Mouse (Mus musculus): ENCODE data around the gene Strn. TPM values are rescaled to one million over a fixed set of nuclear protein-coding genes. Genes with fewer than 3 reads are reported as not detected.

Gene Strn
- total and polyA plus RNA-seq, 2 experiments from 2014 or later: 4.4 to 22.2 TPM

DNA sequence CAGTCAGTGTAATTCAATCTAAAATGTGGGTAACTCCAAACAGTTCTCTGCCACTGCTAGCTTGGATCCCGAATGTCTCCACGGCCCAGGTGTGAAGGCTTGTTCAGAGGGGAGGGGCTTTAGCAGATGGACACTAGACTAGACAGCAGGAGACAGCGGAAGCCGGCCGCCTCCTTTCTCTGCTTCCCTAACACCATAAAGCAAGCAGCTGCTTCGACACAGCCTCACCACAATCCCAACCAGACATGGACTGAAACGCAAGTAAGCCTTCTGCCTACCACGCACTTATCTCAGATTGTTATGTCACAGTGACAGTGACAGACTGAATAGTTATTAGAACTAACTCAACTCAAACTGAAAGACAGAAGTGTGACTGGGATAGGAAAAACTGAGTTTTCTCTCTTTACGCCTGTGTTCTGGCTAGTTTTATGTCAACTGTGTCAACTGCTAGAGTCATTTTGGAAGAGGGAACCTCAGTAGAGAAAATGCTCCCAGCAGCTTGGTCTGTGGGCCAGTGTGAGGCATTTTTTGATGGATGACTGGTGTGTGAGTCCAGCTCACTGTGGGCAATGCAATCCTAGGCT lies 71.9 kb downstream of the Strn start:
- no peaks in the 10 kb centered on the region for H3K9me3 ChIP-seq (ENCODE audit: low read length)
- H3K36me3 ChIP-seq (ENCODE audit: insufficient read depth, low read length): peaks cover 30% of the 10 kb centered on the region; the same call in 1 of the 2 replicates
- TF ChIP-seq CTCF (IDR thresholded peaks at IDR 0.05; ENCODE audit: low read depth): no peak
- H3K27ac ChIP-seq: no peak overlapping the region
- H3K4me1 ChIP-seq (ENCODE audit: insufficient read depth, low read length): no peaks in the 10 kb centered on the region
- no peak overlapping the region for H3K4me2 ChIP-seq (ENCODE audit: low read depth, low read length)
- no peak overlapping the region for H3K9ac ChIP-seq (replicated peaks; ENCODE audit: low read length)
- WGBS: 80% methylated on average over 9 of the region's 9 CpGs
- ATAC-seq: no peak
- H3K27me3 ChIP-seq (ENCODE audit: insufficient read depth, low read length): no peaks in the 10 kb centered on the region
- no peak for DNase-seq (ENCODE audit: low spot score)
- H3K4me3 ChIP-seq (ENCODE audit: low read length): no peak overlapping the region

GRCm38 (mm10) chr17:78654841-78655240 lies 82.2 kb downstream of the Strn start:
- Histone ChIP-seq H3K36me3 (ENCODE audit: insufficient read depth, low read length) (peaks cover 35% of the 10 kb centered on the region), H3K4me3 (ENCODE audit: low read length) (no peak overlapping the region), H3K9ac (replicated peaks; ENCODE audit: low read length) (no peak overlapping the region), H3K9me3 (ENCODE audit: low read length) (no peaks in the 10 kb centered on the region), H3K4me1 (ENCODE audit: insufficient read depth, low read length) (no peaks in the 10 kb centered on the region), H3K27ac (no peak overlapping the region), H3K27me3 (ENCODE audit: insufficient read depth, low read length) (no peaks in the 10 kb centered on the region), H3K4me2 (ENCODE audit: low read depth, low read length) (no peak overlapping the region)
- WGBS: 80% methylated on average over 10 of the region's 10 CpGs
- no peak for DNase-seq (ENCODE audit: low spot score)
- no peak for TF ChIP-seq CTCF (IDR thresholded peaks at IDR 0.05; ENCODE audit: low read depth)
- no peak for ATAC-seq

DNA sequence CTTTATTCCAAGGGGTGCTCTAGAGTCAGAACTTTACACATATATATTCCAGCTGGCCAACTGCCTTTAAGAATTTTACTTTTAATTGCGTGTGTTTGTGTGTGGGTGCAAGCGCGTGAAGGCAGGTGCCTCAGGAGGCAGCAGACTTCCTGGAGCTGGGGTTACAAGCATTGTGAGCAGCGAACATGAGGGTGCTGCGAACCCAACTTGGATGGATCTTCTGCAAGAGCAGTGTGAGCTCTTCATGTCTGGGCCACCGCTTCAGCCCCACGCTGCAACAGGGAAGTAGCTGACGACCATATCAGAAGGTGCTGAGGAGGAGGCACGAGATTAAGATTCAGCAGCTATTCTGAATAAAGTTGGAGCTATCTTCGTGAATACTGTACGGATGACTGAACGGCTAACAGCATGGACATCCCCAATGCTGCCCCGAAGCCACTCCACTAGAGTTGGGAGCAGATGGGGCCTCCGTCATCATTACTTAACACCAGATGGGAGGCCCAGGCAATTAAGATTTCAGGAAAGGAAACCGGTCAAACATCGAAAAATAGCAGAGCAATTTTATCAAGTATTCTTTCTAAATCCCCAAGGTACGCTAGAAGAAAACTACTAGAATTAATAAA lies 93.0 kb downstream of the Strn start:
- Histone ChIP-seq H3K9me3 (ENCODE audit: low read length) (no peaks in the 10 kb centered on the region), H3K4me3 (ENCODE audit: low read length) (no peak overlapping the region), H3K9ac (replicated peaks; ENCODE audit: low read length) (no peak overlapping the region), H3K4me1 (ENCODE audit: insufficient read depth, low read length) (peaks cover 3% of the 10 kb centered on the region; the same call in 1 of the 2 replicates), H3K36me3 (ENCODE audit: insufficient read depth, low read length) (peaks cover 5% of the 10 kb centered on the region; the same call in 1 of the 2 replicates), H3K4me2 (ENCODE audit: low read depth, low read length) (no peak overlapping the region), H3K27me3 (ENCODE audit: insufficient read depth, low read length) (no peaks in the 10 kb centered on the region), H3K27ac (no peak overlapping the region)
- ATAC-seq (peak; percentile 68; the same call in 1 of the 2 replicates), DNase-seq (ENCODE audit: low spot score) (peak; percentile 70)
- no peak for TF ChIP-seq CTCF (IDR thresholded peaks at IDR 0.05; ENCODE audit: low read depth)
- 64% methylated on average over 17 of the region's 17 CpGs for WGBS

DNA sequence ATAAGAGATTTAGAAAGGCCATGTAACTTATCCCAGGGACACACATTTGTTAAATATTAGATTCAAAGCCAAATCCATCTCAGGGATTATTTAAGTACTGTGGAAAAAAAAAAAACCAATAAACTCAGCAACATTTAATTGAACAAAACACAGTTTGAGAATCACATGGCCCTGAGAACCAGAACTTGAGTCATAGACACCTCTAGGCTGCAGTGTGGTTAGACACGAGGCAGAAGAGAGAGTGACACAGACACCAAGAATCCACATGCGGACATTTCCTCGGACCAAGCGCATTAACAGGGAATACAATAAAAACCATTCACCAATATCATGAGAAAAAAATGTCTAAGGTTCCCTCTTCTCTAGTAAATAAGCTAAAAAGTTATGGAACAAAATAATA lies 94.7 kb downstream of the Strn start:
- Histone ChIP-seq H3K27ac (no peak overlapping the region), H3K4me1 (ENCODE audit: insufficient read depth, low read length) (peaks cover 3% of the 10 kb centered on the region; the same call in 1 of the 2 replicates), H3K36me3 (ENCODE audit: insufficient read depth, low read length) (no peaks in the 10 kb centered on the region), H3K27me3 (ENCODE audit: insufficient read depth, low read length) (no peaks in the 10 kb centered on the region), H3K9ac (replicated peaks; ENCODE audit: low read length) (no peak overlapping the region), H3K9me3 (ENCODE audit: low read length) (no peaks in the 10 kb centered on the region), H3K4me3 (ENCODE audit: low read length) (no peak overlapping the region), H3K4me2 (ENCODE audit: low read depth, low read length) (no peak overlapping the region)
- no peak for TF ChIP-seq CTCF (IDR thresholded peaks at IDR 0.05; ENCODE audit: low read depth)
- DNase-seq (ENCODE audit: low spot score): no peak
- ATAC-seq: no peak
- WGBS: 95% methylated on average over 4 of the region's 4 CpGs

- Histone ChIP-seq H3K4me2 (ENCODE audit: low read depth, low read length) (no peak overlapping the region), H3K36me3 (ENCODE audit: insufficient read depth, low read length) (no peaks in the 10 kb centered on the region), H3K4me3 (ENCODE audit: low read length) (no peak overlapping the region), H3K9me3 (ENCODE audit: low read length) (no peaks in the 10 kb centered on the region), H3K4me1 (ENCODE audit: insufficient read depth, low read length) (peaks cover 3% of the 10 kb centered on the region; the same call in 1 of the 2 replicates), H3K27me3 (ENCODE audit: insufficient read depth, low read length) (no peaks in the 10 kb centered on the region), H3K9ac (replicated peaks; ENCODE audit: low read length) (no peak overlapping the region), H3K27ac (no peak overlapping the region)
- TF ChIP-seq CTCF (IDR thresholded peaks at IDR 0.05; ENCODE audit: low read depth): no peak
- DNase-seq (ENCODE audit: low spot score): no peak
- ATAC-seq: no peak
- WGBS: 96% methylated on average over 3 of the region's 3 CpGs
These were observed 96.6 kb downstream of the Strn start for GRCm38 (mm10) chr17:78640387-78640786.

GRCm38 (mm10) chr17:78639099-78639498 lies 97.9 kb downstream of the Strn start:
- 56% methylated on average over 6 of the region's 6 CpGs for WGBS
- Histone ChIP-seq H3K4me2 (ENCODE audit: low read depth, low read length) (no peak overlapping the region), H3K9me3 (ENCODE audit: low read length) (no peaks in the 10 kb centered on the region), H3K36me3 (ENCODE audit: insufficient read depth, low read length) (no peaks in the 10 kb centered on the region), H3K9ac (replicated peaks; ENCODE audit: low read length) (no peak overlapping the region), H3K27me3 (ENCODE audit: insufficient read depth, low read length) (no peaks in the 10 kb centered on the region), H3K4me1 (ENCODE audit: insufficient read depth, low read length) (peaks cover 3% of the 10 kb centered on the region; the same call in 1 of the 2 replicates), H3K27ac (no peak overlapping the region), H3K4me3 (ENCODE audit: low read length) (no peak overlapping the region)
- DNase-seq (ENCODE audit: low spot score) (peak; percentile 36), ATAC-seq (no peak)
- no peak for TF ChIP-seq CTCF (IDR thresholded peaks at IDR 0.05; ENCODE audit: low read depth)

DNA sequence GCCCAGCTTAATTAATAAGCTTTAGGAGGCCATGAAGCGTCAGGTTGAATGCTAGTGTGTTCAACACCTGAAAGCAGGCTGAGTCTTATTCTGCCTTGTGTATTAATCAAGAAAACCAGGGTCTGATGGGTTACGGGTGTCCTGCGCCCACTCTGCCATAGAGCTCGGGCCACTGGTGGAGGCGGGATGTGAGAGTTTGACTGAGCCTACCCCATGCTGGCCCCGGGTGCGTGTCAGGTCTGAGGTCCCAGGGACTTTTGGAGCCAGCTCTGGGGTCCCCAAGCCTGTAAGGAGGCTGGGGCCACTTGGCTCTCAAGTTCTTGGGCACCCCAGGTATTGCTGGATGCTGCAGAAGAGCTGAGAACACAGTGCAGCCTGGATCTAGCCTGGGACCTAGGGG lies 99.9 kb downstream of the Strn start:
- DNase-seq (ENCODE audit: low spot score) (no peak), ATAC-seq (no peak)
- no peaks in the 10 kb centered on the region for H3K9me3 ChIP-seq (ENCODE audit: low read length)
- no peaks in the 10 kb centered on the region for H3K36me3 ChIP-seq (ENCODE audit: insufficient read depth, low read length)
- no peak overlapping the region for H3K4me2 ChIP-seq (ENCODE audit: low read depth, low read length)
- H3K4me1 ChIP-seq (ENCODE audit: insufficient read depth, low read length): peaks cover 3% of the 10 kb centered on the region; the same call in 1 of the 2 replicates
- H3K27me3 ChIP-seq (ENCODE audit: insufficient read depth, low read length): no peaks in the 10 kb centered on the region
- no peak overlapping the region for H3K27ac ChIP-seq
- no peak for TF ChIP-seq CTCF (IDR thresholded peaks at IDR 0.05; ENCODE audit: low read depth)
- H3K4me3 ChIP-seq (ENCODE audit: low read length): no peak overlapping the region
- 92% methylated on average over 7 of the region's 7 CpGs for WGBS
- H3K9ac ChIP-seq (replicated peaks; ENCODE audit: low read length): no peak overlapping the region

Data from hindbrain, postnatal 0 days (tissue).